Mouse (Mus musculus): ENCODE measurements around the gene Tmem253.

Gene Tmem253

GRCm38 (mm10) chr14:52014761-52015311, 622 bp upstream of the Tmem253 start:
- Histone ChIP-seq H3K4me1 (replicated peaks; ENCODE audit: low read depth, low read length) (peaks cover 76% of the 10 kb centered on the region), H3K36me3 (ENCODE audit: insufficient read depth, low read length) (peaks cover 41% of the 10 kb centered on the region), H3K4me3 (replicated peaks; ENCODE audit: low read length) (peak overlapping the region; percentile 90), H3K9me3 (ENCODE audit: low read length) (no peaks in the 10 kb centered on the region), H3K27me3 (ENCODE audit: insufficient read depth, low read length) (no peaks in the 10 kb centered on the region)
- TF ChIP-seq NANOG (IDR thresholded peaks at IDR 0.05; ENCODE audit: borderline replicate concordance, low read length) = no peak

GRCm38 (mm10) chr14:52016625-52017405, 1.4 kb downstream of the Tmem253 start:
- TF ChIP-seq POU5F1 (IDR thresholded peaks at IDR 0.05; ENCODE audit: borderline replicate concordance, low read length) (no peak), CTCF (conservative IDR thresholded peaks at IDR 0.05; ENCODE audit: low read length) (no peak), NANOG (IDR thresholded peaks at IDR 0.05; ENCODE audit: borderline replicate concordance, low read length) (no peak)
- Histone ChIP-seq H3K27me3 (ENCODE audit: insufficient read depth, low read length) (no peaks in the 10 kb centered on the region), H3K36me3 (ENCODE audit: insufficient read depth, low read length) (peaks cover 41% of the 10 kb centered on the region), H3K9me3 (ENCODE audit: low read length) (no peaks in the 10 kb centered on the region), H3K4me1 (replicated peaks; ENCODE audit: low read depth, low read length) (peaks cover 68% of the 10 kb centered on the region), H3K4me3 (replicated peaks; ENCODE audit: low read length) (peak overlapping the region; percentile 90)

DNA sequence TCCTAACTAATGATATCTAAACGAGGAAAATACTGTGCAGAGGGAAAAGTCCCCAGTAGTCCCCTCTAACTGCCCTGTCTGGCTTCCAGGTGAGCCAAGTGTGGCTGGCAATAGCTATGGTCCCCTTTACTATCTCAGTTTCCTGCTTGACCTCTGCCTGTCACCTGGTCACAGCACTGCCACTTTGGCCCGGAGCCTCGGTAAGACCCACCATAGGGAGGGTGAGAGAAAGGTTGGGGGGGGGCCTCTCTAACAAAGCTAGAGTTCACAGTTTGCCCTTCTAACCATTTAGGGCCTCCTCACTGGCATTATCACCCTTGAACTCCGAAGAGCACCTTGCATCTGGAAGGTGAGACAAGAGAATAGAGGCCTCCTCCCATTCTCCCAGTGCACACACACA, 2.2 kb downstream of the Tmem253 start:
- TF ChIP-seq POU5F1 (IDR thresholded peaks at IDR 0.05; ENCODE audit: borderline replicate concordance, low read length) = no peak
- TF ChIP-seq CTCF (conservative IDR thresholded peaks at IDR 0.05; ENCODE audit: low read length) = no peak
- TF ChIP-seq NANOG (IDR thresholded peaks at IDR 0.05; ENCODE audit: borderline replicate concordance, low read length) = no peak
- Histone ChIP-seq H3K9me3 (ENCODE audit: low read length) (no peaks in the 10 kb centered on the region), H3K27me3 (ENCODE audit: insufficient read depth, low read length) (no peaks in the 10 kb centered on the region), H3K4me3 (replicated peaks; ENCODE audit: low read length) (peak overlapping the region; percentile 90), H3K36me3 (ENCODE audit: insufficient read depth, low read length) (peaks cover 34% of the 10 kb centered on the region), H3K4me1 (replicated peaks; ENCODE audit: low read depth, low read length) (peaks cover 66% of the 10 kb centered on the region)

DNA sequence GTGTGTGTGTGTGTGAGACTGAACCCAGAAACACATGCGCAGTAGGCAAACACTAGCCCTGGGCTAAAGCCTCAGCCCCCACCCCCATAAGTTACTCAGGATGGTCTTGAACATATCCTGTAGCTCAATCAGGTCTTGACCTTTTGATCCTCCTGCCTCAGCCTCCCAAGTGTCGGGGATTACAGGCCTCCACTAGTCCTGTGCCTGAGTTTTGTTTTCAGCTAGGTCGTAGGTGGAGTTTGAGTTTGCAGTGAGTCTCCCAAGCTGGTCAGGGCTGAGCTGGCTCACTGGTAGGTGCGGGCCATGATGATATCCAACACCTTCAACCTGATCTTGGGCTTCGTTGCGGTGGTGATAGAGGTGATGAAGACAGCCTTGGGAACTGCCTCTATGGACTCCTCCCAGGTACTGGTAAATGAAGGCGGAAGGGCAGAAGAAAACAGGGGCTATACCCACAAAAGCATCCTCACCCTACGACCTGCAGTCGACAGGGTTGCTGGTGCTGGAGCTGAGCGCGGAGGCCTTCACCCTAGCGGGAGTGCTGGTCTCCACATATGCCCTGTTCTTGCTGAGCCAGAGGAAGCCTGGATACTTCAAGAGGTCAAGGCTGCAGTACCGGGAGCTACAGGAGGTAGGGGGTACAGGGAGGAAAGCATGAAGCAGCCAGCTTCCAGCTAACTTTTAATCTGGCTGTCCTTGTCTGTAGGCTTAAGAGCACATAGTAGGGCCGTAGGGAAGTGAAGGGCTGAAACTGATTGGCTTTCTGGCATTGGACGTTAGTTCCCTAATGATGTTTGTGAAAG, 3.0 kb downstream of the Tmem253 start:
- H3K27me3 ChIP-seq (ENCODE audit: insufficient read depth, low read length) = no peaks in the 10 kb centered on the region
- H3K36me3 ChIP-seq (ENCODE audit: insufficient read depth, low read length) = peaks cover 29% of the 10 kb centered on the region
- TF ChIP-seq CTCF (conservative IDR thresholded peaks at IDR 0.05; ENCODE audit: low read length) (no peak), NANOG (IDR thresholded peaks at IDR 0.05; ENCODE audit: borderline replicate concordance, low read length) (no peak), POU5F1 (IDR thresholded peaks at IDR 0.05; ENCODE audit: borderline replicate concordance, low read length) (no peak)
- H3K9me3 ChIP-seq (ENCODE audit: low read length) = no peaks in the 10 kb centered on the region
- peak overlapping the region; percentile 90 for H3K4me3 ChIP-seq (replicated peaks; ENCODE audit: low read length)
- H3K4me1 ChIP-seq (replicated peaks; ENCODE audit: low read depth, low read length) = peaks cover 61% of the 10 kb centered on the region

GRCm38 (mm10) chr14:52019051-52019589, 3.7 kb downstream of the Tmem253 start:
- H3K4me3 ChIP-seq (replicated peaks; ENCODE audit: low read length) = peak overlapping the region; percentile 90
- H3K27me3 ChIP-seq (ENCODE audit: insufficient read depth, low read length) = no peaks in the 10 kb centered on the region
- H3K4me1 ChIP-seq (replicated peaks; ENCODE audit: low read depth, low read length) = peaks cover 65% of the 10 kb centered on the region
- no peaks in the 10 kb centered on the region for H3K9me3 ChIP-seq (ENCODE audit: low read length)
- H3K36me3 ChIP-seq (ENCODE audit: insufficient read depth, low read length) = peaks cover 29% of the 10 kb centered on the region
- TF ChIP-seq CTCF (conservative IDR thresholded peaks at IDR 0.05; ENCODE audit: low read length) (peak; percentile 36; the same call in 1 of the 2 replicates), NANOG (IDR thresholded peaks at IDR 0.05; ENCODE audit: borderline replicate concordance, low read length) (no peak), POU5F1 (IDR thresholded peaks at IDR 0.05; ENCODE audit: borderline replicate concordance, low read length) (no peak)

DNA sequence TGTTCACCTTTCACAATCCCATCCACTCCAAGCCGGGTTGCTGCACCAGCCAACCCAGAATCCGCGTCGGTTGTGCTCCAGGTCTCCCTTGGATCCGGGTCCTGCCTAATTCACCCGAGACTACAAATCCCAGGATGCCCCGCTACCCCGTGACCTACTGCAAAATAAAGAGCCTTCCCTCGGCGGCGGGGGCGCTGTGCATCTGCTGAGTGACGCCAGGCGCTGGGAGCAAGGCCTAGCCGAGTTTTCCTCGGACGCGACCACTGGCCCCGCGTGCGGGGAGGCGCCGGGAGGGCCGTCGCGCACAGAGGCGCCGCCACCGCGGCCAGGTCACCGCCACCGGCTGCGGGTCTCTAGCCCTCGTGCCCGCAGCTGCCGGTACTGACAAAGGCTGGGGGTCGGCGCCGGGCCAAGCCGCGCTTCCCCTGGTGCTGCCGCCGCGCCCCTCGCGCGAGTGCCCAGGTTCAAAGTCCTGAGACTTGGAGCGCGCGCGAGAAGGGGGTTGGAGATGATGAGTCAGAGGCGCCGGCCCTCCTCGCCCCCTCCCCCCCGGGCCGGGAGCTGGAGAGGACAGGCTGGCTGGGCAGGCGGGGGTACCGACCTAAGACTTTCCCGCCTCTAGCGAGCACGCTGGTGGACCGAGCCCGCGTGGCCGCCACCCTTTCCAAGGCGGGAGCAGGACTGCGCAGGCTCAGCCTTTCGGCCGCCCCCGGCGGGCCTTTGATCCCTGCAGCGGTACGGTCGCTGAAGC, 4.3 kb downstream of the Tmem253 start:
- Histone ChIP-seq H3K4me3 (replicated peaks; ENCODE audit: low read length) (peak overlapping the region; percentile 90), H3K9me3 (ENCODE audit: low read length) (no peaks in the 10 kb centered on the region), H3K4me1 (replicated peaks; ENCODE audit: low read depth, low read length) (peaks cover 71% of the 10 kb centered on the region), H3K36me3 (ENCODE audit: insufficient read depth, low read length) (peaks cover 29% of the 10 kb centered on the region), H3K27me3 (ENCODE audit: insufficient read depth, low read length) (no peaks in the 10 kb centered on the region)
- TF ChIP-seq POU5F1 (IDR thresholded peaks at IDR 0.05; ENCODE audit: borderline replicate concordance, low read length) (no peak), CTCF (conservative IDR thresholded peaks at IDR 0.05; ENCODE audit: low read length) (no peak), NANOG (IDR thresholded peaks at IDR 0.05; ENCODE audit: borderline replicate concordance, low read length) (no peak)

DNA sequence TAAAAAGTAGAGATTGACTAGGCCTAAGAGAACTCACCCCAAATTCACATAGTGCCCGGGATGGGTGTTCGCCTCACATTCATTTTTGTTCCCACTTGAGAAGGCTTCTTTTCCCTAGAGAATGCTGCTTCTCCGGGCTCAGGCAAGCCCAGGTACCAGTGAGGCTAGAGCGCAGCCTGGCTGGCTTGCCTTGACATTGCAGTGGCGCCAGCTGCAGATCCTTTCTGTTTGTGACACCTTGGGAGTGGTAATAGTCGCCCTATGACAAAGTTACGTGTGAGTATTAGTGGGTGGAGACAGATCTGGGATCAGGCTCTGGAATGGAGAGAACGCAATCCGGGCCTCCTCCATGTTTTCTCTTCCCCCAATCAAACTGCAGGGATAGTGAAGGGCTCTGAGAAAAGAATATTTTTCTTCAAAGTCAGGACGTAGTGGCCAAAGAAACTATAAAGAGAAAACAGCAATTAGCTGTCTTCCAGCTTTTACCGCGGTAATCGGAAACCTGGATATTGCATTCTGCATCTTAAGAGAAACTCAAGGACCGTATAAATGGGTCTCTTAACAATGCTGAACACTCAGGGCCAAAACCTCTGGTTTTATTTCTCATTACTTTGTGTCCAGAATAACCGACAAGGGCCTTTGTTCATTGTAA, 5.2 kb downstream of the Tmem253 start, which contains the start of gene Zfp219:
Gene Zfp219, minus strand, starts transcription at position 248 of the 652 bp plus-strand sequence.
- Histone ChIP-seq H3K4me1 (replicated peaks; ENCODE audit: low read depth, low read length) (peaks cover 73% of the 10 kb centered on the region), H3K27me3 (ENCODE audit: insufficient read depth, low read length) (no peaks in the 10 kb centered on the region), H3K4me3 (replicated peaks; ENCODE audit: low read length) (peak within 1 kb of the TSS; percentile 90), H3K9me3 (ENCODE audit: low read length) (no peaks in the 10 kb centered on the region), H3K36me3 (ENCODE audit: insufficient read depth, low read length) (peaks cover 24% of the 10 kb centered on the region)
- no peak for TF ChIP-seq POU5F1 (IDR thresholded peaks at IDR 0.05; ENCODE audit: borderline replicate concordance, low read length)
- peak; percentile 6; the same call in 1 of the 2 replicates for TF ChIP-seq CTCF (conservative IDR thresholded peaks at IDR 0.05; ENCODE audit: low read length)
- no peak for TF ChIP-seq NANOG (IDR thresholded peaks at IDR 0.05; ENCODE audit: borderline replicate concordance, low read length)
